Mouse (Mus musculus): Measurements from ENCODE around the gene Mylk.

Gene Mylk

GRCm38 (mm10) chr16:34986211-34986825 lies 241.3 kb downstream of the Mylk start:
- no peak for DNase-seq

- no peak for DNase-seq
Observed at GRCm38 (mm10) chr16:34991365-34991764, 246.4 kb downstream of the Mylk start.

GRCm38 (mm10) chr16:34992854-34993253 lies 247.8 kb downstream of the Mylk start:
- DNase-seq, result no peak

- no peak for DNase-seq
Observed at GRCm38 (mm10) chr16:34993694-34994330, 248.8 kb downstream of the Mylk start.

- DNase-seq, result no peak
Observed at GRCm38 (mm10) chr16:34994641-34995141, 249.7 kb downstream of the Mylk start.

GRCm38 (mm10) chr16:34996133-34996532 lies 251.1 kb downstream of the Mylk start:
- DNase-seq, result peak; percentile 74 to 88

- no peak for DNase-seq
Observed at GRCm38 (mm10) chr16:34997052-34997451, 252.0 kb downstream of the Mylk start.

GRCm38 (mm10) chr16:34997576-34997975 lies 252.6 kb downstream of the Mylk start:
- no peak for DNase-seq

GRCm38 (mm10) chr16:34999016-34999415 lies 254.0 kb downstream of the Mylk start:
- DNase-seq, result no peak

- no peak for DNase-seq
Observed at GRCm38 (mm10) chr16:34999986-35000385, 255.0 kb downstream of the Mylk start.

- DNase-seq, result no peak
Observed at GRCm38 (mm10) chr16:35000923-35001560, 256.0 kb downstream of the Mylk start.

- DNase-seq, result peak; percentile 44 to 54
Observed at GRCm38 (mm10) chr16:35004356-35004755, 259.3 kb downstream of the Mylk start.

- peak in 1 of 2 experiments; percentile 67 for DNase-seq
Observed at GRCm38 (mm10) chr16:35004756-35005155, 259.7 kb downstream of the Mylk start.

- DNase-seq, result peak; percentile 72 to 73
Observed at GRCm38 (mm10) chr16:35006251-35006650, 261.2 kb downstream of the Mylk start.

GRCm38 (mm10) chr16:35007361-35007760 lies 262.4 kb downstream of the Mylk start:
- no peak for DNase-seq

- DNase-seq, result no peak
Observed at GRCm38 (mm10) chr16:35008447-35008846, 263.4 kb downstream of the Mylk start.

- no peak for DNase-seq
Observed at GRCm38 (mm10) chr16:35013501-35013900, 268.5 kb downstream of the Mylk start.

GRCm38 (mm10) chr16:35016491-35016890 lies 271.5 kb downstream of the Mylk start:
- no peak for DNase-seq

- no peak for DNase-seq
Observed at GRCm38 (mm10) chr16:35018470-35018974, 273.5 kb downstream of the Mylk start.

- no peak for DNase-seq
Observed at GRCm38 (mm10) chr16:35021903-35022241, 276.9 kb downstream of the Mylk start.

- DNase-seq, result peak; percentile 95 to 97
Observed at GRCm38 (mm10) chr16:35022242-35023137, 277.5 kb downstream of the Mylk start, which contains the start of gene Hacd2. Gene Hacd2 (plus strand): TSS chr16:35022428.

GRCm38 (mm10) chr16:35023138-35023735 lies 278.2 kb downstream of the Mylk start:
- DNase-seq, result no peak
